Mouse (Mus musculus): ENCODE results near the gene Btg1. TPM values are rescaled to one million over a fixed set of nuclear protein-coding genes. Genes with fewer than 3 reads are reported as not detected.

Gene Btg1
- polyA plus RNA-seq, 1 experiment from 2014 or later: 48.9 TPM

DNA sequence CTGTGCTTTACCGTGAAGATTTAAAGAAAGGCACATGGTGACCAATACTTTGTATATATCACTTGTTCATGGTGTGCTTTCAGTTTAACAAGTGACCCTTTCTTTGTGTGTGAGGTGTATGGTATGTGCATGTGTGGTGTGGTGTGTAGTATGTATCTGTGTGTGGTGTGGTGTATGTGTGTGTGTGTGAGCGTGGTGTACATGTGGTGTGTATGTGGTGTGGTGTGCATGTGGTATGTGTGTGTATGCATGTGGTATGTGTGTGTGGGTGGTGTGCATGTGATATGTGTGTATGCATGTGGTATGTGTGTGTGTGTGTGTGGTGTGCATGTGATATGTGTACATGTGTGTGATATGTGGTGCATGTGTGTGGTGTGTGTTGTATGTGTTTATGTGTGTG is 35.6 kb downstream of the Btg1 start:
- Histone ChIP-seq H3K27me3 (ENCODE audit: control insufficient read depth, insufficient read depth, low read length) (no peaks in the 10 kb centered on the region), H3K9me3 (replicated peaks; ENCODE audit: control insufficient read depth, low read length) (no peaks in the 10 kb centered on the region), H3K4me1 (ENCODE audit: control insufficient read depth, insufficient read depth, low read length) (no peaks in the 10 kb centered on the region), H3K27ac (replicated peaks; ENCODE audit: low read depth, low read length) (no peak overlapping the region), H3K4me2 (ENCODE audit: low read depth, low read length) (no peak overlapping the region), H3K36me3 (replicated peaks; ENCODE audit: control insufficient read depth, insufficient read depth, low read depth, low read length) (no peaks in the 10 kb centered on the region), H3K4me3 (ENCODE audit: low read depth, low read length) (no peak overlapping the region), H3K9ac (replicated peaks; ENCODE audit: low read length) (no peak overlapping the region)
- 87% methylated on average over 2 of the region's 2 CpGs for WGBS
- DNase-seq (ENCODE audit: low spot score) (no peak), ATAC-seq (replicated peaks; ENCODE audit: insufficient number of reproducible peaks, low FRiP score, low TSS enrichment, low read depth) (no peak)

DNA sequence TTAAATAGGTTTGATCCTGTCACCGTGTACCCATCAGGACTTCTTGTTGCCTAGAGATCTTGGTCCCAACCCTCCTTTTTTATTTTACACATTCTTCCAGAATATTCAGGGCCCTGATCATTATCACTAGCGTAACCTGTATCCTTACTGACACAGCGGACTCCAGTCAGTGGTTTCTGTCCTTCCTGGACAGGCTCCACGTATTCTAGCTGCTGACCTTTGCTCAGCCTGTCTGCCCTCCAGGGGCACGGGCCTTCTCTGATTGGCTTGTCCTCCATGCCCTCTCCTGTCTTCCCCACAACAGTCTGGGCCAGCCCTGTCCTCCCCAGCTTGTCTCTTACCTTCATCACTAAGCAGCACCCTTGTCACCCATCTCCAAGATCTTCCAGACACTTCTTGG is 36.2 kb downstream of the Btg1 start:
- H3K27ac ChIP-seq (replicated peaks; ENCODE audit: low read depth, low read length): no peak overlapping the region
- no peak overlapping the region for H3K4me2 ChIP-seq (ENCODE audit: low read depth, low read length)
- H3K4me1 ChIP-seq (ENCODE audit: control insufficient read depth, insufficient read depth, low read length): no peaks in the 10 kb centered on the region
- no peaks in the 10 kb centered on the region for H3K36me3 ChIP-seq (replicated peaks; ENCODE audit: control insufficient read depth, insufficient read depth, low read depth, low read length)
- no peak overlapping the region for H3K4me3 ChIP-seq (ENCODE audit: low read depth, low read length)
- no peaks in the 10 kb centered on the region for H3K9me3 ChIP-seq (replicated peaks; ENCODE audit: control insufficient read depth, low read length)
- no peaks in the 10 kb centered on the region for H3K27me3 ChIP-seq (ENCODE audit: control insufficient read depth, insufficient read depth, low read length)
- WGBS: 76% methylated on average over 5 of the region's 5 CpGs
- H3K9ac ChIP-seq (replicated peaks; ENCODE audit: low read length): no peak overlapping the region
- DNase-seq (ENCODE audit: low spot score) (no peak), ATAC-seq (replicated peaks; ENCODE audit: insufficient number of reproducible peaks, low FRiP score, low TSS enrichment, low read depth) (no peak)

DNA sequence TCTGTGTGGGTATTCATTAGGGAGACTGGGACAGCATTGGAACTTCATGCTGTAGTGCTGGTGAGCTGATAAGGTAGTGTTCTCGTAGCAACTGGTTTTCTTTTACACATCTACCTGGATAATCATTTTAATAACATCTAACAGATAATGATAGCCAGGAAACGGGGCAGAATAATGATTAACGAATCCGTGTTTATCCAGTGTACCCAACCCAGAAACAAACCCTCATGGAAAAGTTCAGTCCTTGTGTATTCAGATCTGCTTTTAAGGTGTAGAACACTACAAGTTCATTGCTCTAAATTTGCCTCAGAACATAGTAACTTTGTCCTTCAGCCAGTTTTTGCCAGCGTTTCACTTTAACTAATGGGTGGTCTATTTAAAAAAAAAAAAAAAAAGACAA is 37.3 kb downstream of the Btg1 start:
- Histone ChIP-seq H3K36me3 (replicated peaks; ENCODE audit: control insufficient read depth, insufficient read depth, low read depth, low read length) (no peaks in the 10 kb centered on the region), H3K9ac (replicated peaks; ENCODE audit: low read length) (no peak overlapping the region), H3K4me3 (ENCODE audit: low read depth, low read length) (no peak overlapping the region), H3K27ac (replicated peaks; ENCODE audit: low read depth, low read length) (no peak overlapping the region), H3K9me3 (replicated peaks; ENCODE audit: control insufficient read depth, low read length) (no peaks in the 10 kb centered on the region), H3K4me2 (ENCODE audit: low read depth, low read length) (no peak overlapping the region), H3K4me1 (ENCODE audit: control insufficient read depth, insufficient read depth, low read length) (no peaks in the 10 kb centered on the region), H3K27me3 (ENCODE audit: control insufficient read depth, insufficient read depth, low read length) (no peaks in the 10 kb centered on the region)
- DNase-seq (ENCODE audit: low spot score) (no peak), ATAC-seq (replicated peaks; ENCODE audit: insufficient number of reproducible peaks, low FRiP score, low TSS enrichment, low read depth) (no peak)
- WGBS: 87% methylated on average over 5 of the region's 5 CpGs

DNA sequence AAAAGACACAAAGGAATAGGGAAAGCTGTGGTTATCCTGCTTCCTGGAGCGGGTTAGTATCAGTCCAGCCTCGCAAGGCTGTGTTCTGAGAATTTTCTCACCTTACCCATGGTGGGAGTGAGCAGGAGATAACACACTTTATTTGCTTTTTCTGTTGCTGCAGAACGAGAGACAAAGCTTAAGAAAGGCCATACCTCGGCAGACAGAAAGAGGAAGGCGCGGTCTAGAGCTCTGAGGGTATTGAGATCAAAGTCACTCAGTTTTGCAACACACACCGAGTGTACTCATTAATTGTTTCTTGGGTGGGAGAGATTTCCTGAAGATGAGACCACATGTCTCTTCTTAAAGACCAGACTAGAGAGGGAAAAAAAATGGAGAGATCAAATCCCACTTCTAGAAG is 37.8 kb downstream of the Btg1 start:
- Histone ChIP-seq H3K4me1 (ENCODE audit: control insufficient read depth, insufficient read depth, low read length) (no peaks in the 10 kb centered on the region), H3K9ac (replicated peaks; ENCODE audit: low read length) (no peak overlapping the region), H3K27me3 (ENCODE audit: control insufficient read depth, insufficient read depth, low read length) (no peaks in the 10 kb centered on the region), H3K4me2 (ENCODE audit: low read depth, low read length) (no peak overlapping the region), H3K9me3 (replicated peaks; ENCODE audit: control insufficient read depth, low read length) (no peaks in the 10 kb centered on the region), H3K27ac (replicated peaks; ENCODE audit: low read depth, low read length) (no peak overlapping the region), H3K4me3 (ENCODE audit: low read depth, low read length) (no peak overlapping the region), H3K36me3 (replicated peaks; ENCODE audit: control insufficient read depth, insufficient read depth, low read depth, low read length) (no peaks in the 10 kb centered on the region)
- ATAC-seq (replicated peaks; ENCODE audit: insufficient number of reproducible peaks, low FRiP score, low TSS enrichment, low read depth) (no peak), DNase-seq (ENCODE audit: low spot score) (no peak)
- WGBS: 71% methylated on average over 7 of the region's 7 CpGs

DNA sequence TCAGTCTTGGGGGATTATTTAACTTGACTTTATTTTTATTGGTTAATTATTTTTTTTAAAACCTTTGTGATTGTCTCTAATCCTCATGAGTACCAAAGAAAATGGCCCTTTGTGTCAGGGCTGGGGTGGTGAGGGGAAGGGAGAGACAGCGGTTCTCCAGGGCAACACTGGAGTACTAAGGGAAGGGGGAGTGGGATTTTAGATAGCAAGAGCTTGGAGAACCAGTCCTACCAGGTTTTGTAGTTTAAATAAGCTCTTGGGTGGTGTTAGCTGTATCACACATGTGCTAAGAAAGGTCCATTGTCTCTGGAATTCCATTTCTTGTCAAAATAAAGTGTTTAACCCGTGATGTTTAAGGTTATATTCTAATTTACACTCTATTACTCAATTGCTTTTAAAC is 38.3 kb downstream of the Btg1 start:
- Histone ChIP-seq H3K4me3 (ENCODE audit: low read depth, low read length) (no peak overlapping the region), H3K27me3 (ENCODE audit: control insufficient read depth, insufficient read depth, low read length) (no peaks in the 10 kb centered on the region), H3K36me3 (replicated peaks; ENCODE audit: control insufficient read depth, insufficient read depth, low read depth, low read length) (no peaks in the 10 kb centered on the region), H3K9me3 (replicated peaks; ENCODE audit: control insufficient read depth, low read length) (no peaks in the 10 kb centered on the region), H3K27ac (replicated peaks; ENCODE audit: low read depth, low read length) (no peak overlapping the region), H3K9ac (replicated peaks; ENCODE audit: low read length) (no peak overlapping the region), H3K4me2 (ENCODE audit: low read depth, low read length) (no peak overlapping the region), H3K4me1 (ENCODE audit: control insufficient read depth, insufficient read depth, low read length) (no peaks in the 10 kb centered on the region)
- 56% methylated on average over 2 of the region's 2 CpGs for WGBS
- ATAC-seq (replicated peaks; ENCODE audit: insufficient number of reproducible peaks, low FRiP score, low TSS enrichment, low read depth): no peak
- DNase-seq (ENCODE audit: low spot score): no peak

DNA sequence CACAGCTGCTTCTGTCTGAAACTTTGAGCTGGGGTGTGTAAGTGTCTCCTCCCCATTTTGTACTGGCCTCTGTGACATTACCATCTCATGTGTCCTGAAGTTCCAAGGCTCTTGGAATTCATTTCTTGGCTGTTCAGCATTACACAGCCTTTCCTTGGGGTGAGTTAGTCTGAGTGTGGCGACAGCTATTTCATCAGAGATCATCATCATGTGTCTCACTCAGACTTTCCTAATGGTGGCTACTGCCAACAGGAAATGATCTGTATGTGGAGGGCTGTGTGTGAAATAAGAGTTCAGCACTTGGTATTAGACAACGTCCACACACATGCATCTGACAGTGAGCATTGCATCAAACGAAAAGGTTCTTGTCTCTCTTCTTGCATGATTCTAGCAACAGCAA is 39.4 kb downstream of the Btg1 start:
- H3K4me3 ChIP-seq (ENCODE audit: low read depth, low read length): no peak overlapping the region
- H3K4me2 ChIP-seq (ENCODE audit: low read depth, low read length): no peak overlapping the region
- no peak overlapping the region for H3K9ac ChIP-seq (replicated peaks; ENCODE audit: low read length)
- no peaks in the 10 kb centered on the region for H3K9me3 ChIP-seq (replicated peaks; ENCODE audit: control insufficient read depth, low read length)
- no peaks in the 10 kb centered on the region for H3K4me1 ChIP-seq (ENCODE audit: control insufficient read depth, insufficient read depth, low read length)
- no peaks in the 10 kb centered on the region for H3K27me3 ChIP-seq (ENCODE audit: control insufficient read depth, insufficient read depth, low read length)
- DNase-seq (ENCODE audit: low spot score) (no peak), ATAC-seq (replicated peaks; ENCODE audit: insufficient number of reproducible peaks, low FRiP score, low TSS enrichment, low read depth) (no peak)
- H3K27ac ChIP-seq (replicated peaks; ENCODE audit: low read depth, low read length): no peak overlapping the region
- WGBS: 85% methylated on average over 3 of the region's 3 CpGs
- no peaks in the 10 kb centered on the region for H3K36me3 ChIP-seq (replicated peaks; ENCODE audit: control insufficient read depth, insufficient read depth, low read depth, low read length)

DNA sequence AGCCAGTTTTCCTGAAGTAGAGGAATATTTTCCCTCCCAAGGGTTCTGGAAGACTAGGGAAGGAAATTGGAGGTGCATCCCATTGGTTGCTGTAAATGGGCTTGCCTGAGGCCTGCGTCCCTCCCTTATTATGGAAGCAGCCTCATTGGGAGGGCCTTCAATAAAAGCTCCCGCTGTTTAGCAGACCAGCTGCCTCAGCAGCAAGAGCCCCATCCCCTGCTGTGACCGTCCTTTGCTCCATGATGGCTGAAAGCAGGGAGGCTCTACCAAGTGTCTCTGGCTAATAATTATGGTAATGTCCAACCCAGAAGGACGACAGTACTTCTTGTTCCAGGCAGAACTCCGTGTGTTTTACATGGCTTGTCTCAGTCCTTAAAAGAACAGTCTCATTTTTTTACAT is 42.1 kb downstream of the Btg1 start:
- no peak overlapping the region for H3K27ac ChIP-seq (replicated peaks; ENCODE audit: low read depth, low read length)
- H3K4me2 ChIP-seq (ENCODE audit: low read depth, low read length): no peak overlapping the region
- H3K4me3 ChIP-seq (ENCODE audit: low read depth, low read length): no peak overlapping the region
- H3K9ac ChIP-seq (replicated peaks; ENCODE audit: low read length): no peak overlapping the region
- no peaks in the 10 kb centered on the region for H3K4me1 ChIP-seq (ENCODE audit: control insufficient read depth, insufficient read depth, low read length)
- ATAC-seq (replicated peaks; ENCODE audit: insufficient number of reproducible peaks, low FRiP score, low TSS enrichment, low read depth) (no peak), DNase-seq (ENCODE audit: low spot score) (no peak)
- no peaks in the 10 kb centered on the region for H3K36me3 ChIP-seq (replicated peaks; ENCODE audit: control insufficient read depth, insufficient read depth, low read depth, low read length)
- 18% methylated on average over 5 of the region's 5 CpGs for WGBS
- no peaks in the 10 kb centered on the region for H3K27me3 ChIP-seq (ENCODE audit: control insufficient read depth, insufficient read depth, low read length)
- no peaks in the 10 kb centered on the region for H3K9me3 ChIP-seq (replicated peaks; ENCODE audit: control insufficient read depth, low read length)

DNA sequence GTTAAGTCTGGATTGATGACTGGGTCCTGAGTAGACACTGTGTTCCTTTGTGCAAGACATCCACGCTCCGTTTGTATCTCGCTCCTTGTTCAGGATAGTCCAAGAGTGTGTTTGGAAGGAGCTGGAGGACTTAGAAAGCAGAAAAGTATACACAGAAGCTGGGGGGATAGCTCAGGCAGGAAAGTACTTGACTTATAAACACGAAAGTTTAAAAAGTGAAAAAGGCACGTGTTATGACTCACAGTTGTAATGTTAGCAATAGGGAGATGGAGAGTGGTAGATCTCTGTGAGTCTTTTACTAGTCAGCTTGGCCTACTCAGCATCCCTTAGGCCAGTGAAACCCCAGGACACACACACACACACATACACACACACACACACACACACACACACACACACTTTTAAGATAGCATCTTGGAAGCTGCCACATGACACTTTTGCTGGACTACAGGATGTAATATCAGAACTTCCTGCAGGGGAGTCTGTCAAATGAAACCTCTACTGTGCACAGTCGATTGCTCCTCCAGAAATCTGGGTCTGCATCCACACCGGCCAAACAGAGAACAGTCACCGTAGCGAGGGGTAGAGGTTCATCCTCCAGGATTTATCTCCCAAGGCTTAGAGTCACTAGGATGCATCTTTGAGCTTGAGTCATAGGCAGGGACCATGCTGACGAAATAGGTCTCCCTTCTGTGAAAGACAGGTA is 43.6 kb downstream of the Btg1 start:
- Histone ChIP-seq H3K27ac (replicated peaks; ENCODE audit: low read depth, low read length) (no peak overlapping the region), H3K4me2 (ENCODE audit: low read depth, low read length) (no peak overlapping the region), H3K4me1 (ENCODE audit: control insufficient read depth, insufficient read depth, low read length) (no peaks in the 10 kb centered on the region), H3K4me3 (ENCODE audit: low read depth, low read length) (no peak overlapping the region), H3K36me3 (replicated peaks; ENCODE audit: control insufficient read depth, insufficient read depth, low read depth, low read length) (no peaks in the 10 kb centered on the region), H3K9me3 (replicated peaks; ENCODE audit: control insufficient read depth, low read length) (no peaks in the 10 kb centered on the region), H3K9ac (replicated peaks; ENCODE audit: low read length) (no peak overlapping the region), H3K27me3 (ENCODE audit: control insufficient read depth, insufficient read depth, low read length) (no peaks in the 10 kb centered on the region)
- 87% methylated on average over 10 of the region's 10 CpGs for WGBS
- DNase-seq (ENCODE audit: low spot score): no peak
- ATAC-seq (replicated peaks; ENCODE audit: insufficient number of reproducible peaks, low FRiP score, low TSS enrichment, low read depth): no peak
